Mouse (Mus musculus) c-Kit-positive CD71-positive TER-119-positive erythroid progenitor cells, embryonic 14.5 days (primary cell): ENCODE measurements around the gene Myh14.
A peak's percentile ranks its signal among the peaks of the same experiment; 100 is the strongest.
"Not testable (repeated sequence)": the region's sequence is repeated elsewhere in the genome, so short reads cannot be mapped to it uniquely, and the experiment has no call there.

Experiments used
- DNase-seq: peaks from one replicate; pipeline ENCODE4 v3.0.0-alpha.2; 2013; ENCODE audit warnings: low spot score

Gene Myh14

GRCm38 (mm10) chr7:44670803-44671202 is at the start of gene Myh14:
Gene Myh14 (minus strand): TSS chr7:44670843.
- peak; percentile 19 for DNase-seq

- DNase-seq, result no peak
These were observed 39.2 kb upstream of the Myh14 start for GRCm38 (mm10) chr7:44709881-44710280.

GRCm38 (mm10) chr7:44708574-44708973 is 37.9 kb upstream of the Myh14 start, which contains the start of gene Izumo2:
Gene Izumo2 (plus strand): TSS chr7:44708742.
- DNase-seq, result no peak

- not testable (repeated sequence) for DNase-seq
These were observed 37.5 kb upstream of the Myh14 start for GRCm38 (mm10) chr7:44708093-44708492.

- no peak for DNase-seq
These were observed 36.6 kb upstream of the Myh14 start for GRCm38 (mm10) chr7:44707169-44707675.

- no peak for DNase-seq
These were observed 35.7 kb upstream of the Myh14 start for GRCm38 (mm10) chr7:44706322-44706721.

GRCm38 (mm10) chr7:44705086-44705485 is 34.4 kb upstream of the Myh14 start:
- DNase-seq, result no peak

- DNase-seq, result peak; percentile 25
These were observed 33.7 kb upstream of the Myh14 start for GRCm38 (mm10) chr7:44704363-44704762.

GRCm38 (mm10) chr7:44702985-44703384 is 32.3 kb upstream of the Myh14 start:
- DNase-seq, result no peak

- DNase-seq, result no peak
These were observed 31.3 kb upstream of the Myh14 start for GRCm38 (mm10) chr7:44701921-44702320.

- peak; percentile 7 for DNase-seq
These were observed 27.3 kb upstream of the Myh14 start for GRCm38 (mm10) chr7:44697980-44698379.

GRCm38 (mm10) chr7:44697191-44697710 is 26.6 kb upstream of the Myh14 start:
- no peak for DNase-seq

GRCm38 (mm10) chr7:44695223-44695622 is 24.6 kb upstream of the Myh14 start:
- DNase-seq, result no peak

- no peak for DNase-seq
These were observed 23.0 kb upstream of the Myh14 start for GRCm38 (mm10) chr7:44693427-44694175.

GRCm38 (mm10) chr7:44689331-44689730 is 18.7 kb upstream of the Myh14 start:
- DNase-seq, result no peak

- DNase-seq, result no peak
These were observed 18.2 kb upstream of the Myh14 start for GRCm38 (mm10) chr7:44688890-44689289.

GRCm38 (mm10) chr7:44685531-44686402 is 15.1 kb upstream of the Myh14 start:
- DNase-seq, result no peak

- no peak for DNase-seq
These were observed 13.0 kb upstream of the Myh14 start for GRCm38 (mm10) chr7:44683656-44684055.

GRCm38 (mm10) chr7:44676611-44677010 is 6.0 kb upstream of the Myh14 start:
- no peak for DNase-seq

GRCm38 (mm10) chr7:44676126-44676525 is 5.5 kb upstream of the Myh14 start:
- DNase-seq, result no peak

- no peak for DNase-seq
These were observed 4.5 kb upstream of the Myh14 start for GRCm38 (mm10) chr7:44675171-44675570.

- DNase-seq, result no peak
These were observed 3.9 kb upstream of the Myh14 start for GRCm38 (mm10) chr7:44674511-44674910.

GRCm38 (mm10) chr7:44672193-44672592 is 1.6 kb upstream of the Myh14 start:
- DNase-seq, result no peak
